In genomic region chr17:71022841-71023240, GRCm38 (mm10) we compare ENCODE assay signal across 31 mouse cellular contexts. TPM values are rescaled to one million over a fixed set of nuclear protein-coding genes. Genes with fewer than 3 reads are reported as not detected.
DNase-seq lines count a peak whose midpoint lies in the region; ATAC-seq lines count a peak whose summit lies in the region.
"Had no signal": no experiment of that assay in that cellular context is flagged by ENCODE, and none has a peak within 500 bp of the region (broad histone marks: within the 10 kb centered on the region; RNA-seq: fewer than 3 reads in every experiment).

No protein-coding gene starts in this region.

- peaks cover 53% of the 10 kb centered on the region for H3K36me3 ChIP-seq in heart, embryonic 14.5 days (ENCODE audit: control insufficient read depth, insufficient read depth, low read length)
- H3K36me3 ChIP-seq in embryonic facial prominence, embryonic 10.5 days (replicated peaks) = no peaks in the 10 kb centered on the region
- no peaks in the 10 kb centered on the region for H3K36me3 ChIP-seq in limb, embryonic 10.5 days
- H3K36me3 ChIP-seq in forebrain, embryonic 16.5 days (ENCODE audit: control insufficient read depth, insufficient read depth) = no peaks in the 10 kb centered on the region
- H3K36me3 ChIP-seq: embryonic facial prominence, embryonic 15.5 days; hindbrain, embryonic 10.5 days; hindbrain, embryonic 15.5 days; limb, embryonic 13.5 days had no signal

- 72% methylated on average over 13 of the region's 13 CpGs for WGBS in heart, embryonic 14.5 days
- WGBS in embryonic facial prominence, embryonic 10.5 days = 87% methylated on average over 13 of the region's 13 CpGs
- 90% methylated on average over 13 of the region's 13 CpGs for WGBS in limb, embryonic 10.5 days
- WGBS in forebrain, embryonic 16.5 days = 91% methylated on average over 13 of the region's 13 CpGs

- peak overlapping the region in 1 of 2 experiments; percentile 4; a peak in 1 of 4 replicates for H3K4me3 ChIP-seq in heart, embryonic 14.5 days (ENCODE audit: control insufficient read depth in 1 of 2, insufficient read depth in 1 of 2, low read depth in 1 of 2, low read length in 2 of 2)
- H3K4me3 ChIP-seq in embryonic facial prominence, embryonic 10.5 days = no peak overlapping the region
- no peak overlapping the region for H3K4me3 ChIP-seq in limb, embryonic 10.5 days
- no peak overlapping the region for H3K4me3 ChIP-seq in forebrain, embryonic 16.5 days (replicated peaks; ENCODE audit: low read length)
- H3K4me3 ChIP-seq: embryonic facial prominence, embryonic 15.5 days; forebrain, embryonic 13.5 days; hindbrain, embryonic 10.5 days; hindbrain, embryonic 15.5 days; layer of hippocampus, adult 2 months; left cerebral cortex, adult 2 months; limb, embryonic 13.5 days had no signal

- intact Hi-C loops in heart, postnatal 25 days (cut with DNase I) = no loop called here

- H3K27me3 ChIP-seq in heart, embryonic 14.5 days (ENCODE audit: control insufficient read depth, insufficient read depth, low read length) = no peaks in the 10 kb centered on the region
- no peaks in the 10 kb centered on the region for H3K27me3 ChIP-seq in embryonic facial prominence, embryonic 10.5 days (replicated peaks; ENCODE audit: low read depth, poor library complexity, severe bottlenecking)
- H3K27me3 ChIP-seq in limb, embryonic 10.5 days (ENCODE audit: low read depth, poor library complexity, severe bottlenecking) = no peaks in the 10 kb centered on the region
- H3K27me3 ChIP-seq in forebrain, embryonic 16.5 days (replicated peaks; ENCODE audit: control insufficient read depth, insufficient read depth, low read length) = no peaks in the 10 kb centered on the region
- H3K27me3 ChIP-seq: embryonic facial prominence, embryonic 15.5 days; forebrain, embryonic 13.5 days; hindbrain, embryonic 15.5 days; limb, embryonic 13.5 days; Patski had no signal

- H3K27ac ChIP-seq in heart, embryonic 14.5 days (replicated peaks in 1 of 2; ENCODE audit: control insufficient read depth in 1 of 2, insufficient read depth in 1 of 2, low read depth in 2 of 2, low read length in 2 of 2) = 0 out of 4 replicates have a peak overlapping the region, but pooled peaks of 1 of the 2 experiments have one; percentile 33
- H3K27ac ChIP-seq in embryonic facial prominence, embryonic 10.5 days (replicated peaks) = 0 out of 2 replicates have a peak overlapping the region, but pooled peaks have one; percentile 10
- H3K27ac ChIP-seq in limb, embryonic 10.5 days = peak overlapping the region; percentile 43; the same call in 1 of the 2 replicates
- H3K27ac ChIP-seq in forebrain, embryonic 16.5 days (ENCODE audit: low read length) = no peak overlapping the region
- H3K27ac ChIP-seq: embryonic facial prominence, embryonic 15.5 days; forebrain, embryonic 13.5 days; hindbrain, embryonic 10.5 days; hindbrain, embryonic 15.5 days; layer of hippocampus, adult 2 months; left cerebral cortex, adult 2 months; limb, embryonic 13.5 days; stomach, postnatal 0 days had no signal

- peak overlapping the region; percentile 68 for H3K4me2 ChIP-seq in heart, embryonic 14.5 days (ENCODE audit: low read length)
- no peak overlapping the region for H3K4me2 ChIP-seq in forebrain, embryonic 16.5 days (ENCODE audit: low read length)
- H3K4me2 ChIP-seq: embryonic facial prominence, embryonic 15.5 days; forebrain, embryonic 13.5 days; hindbrain, embryonic 15.5 days; limb, embryonic 13.5 days; liver, embryonic 11.5 days; midbrain, embryonic 11.5 days had no signal

- peaks cover 18 to 53% of the 10 kb centered on the region in 2 experiments for H3K4me1 ChIP-seq in heart, embryonic 14.5 days (ENCODE audit: control insufficient read depth in 2 of 2, insufficient read depth in 2 of 2, low read length in 2 of 2)
- H3K4me1 ChIP-seq in embryonic facial prominence, embryonic 10.5 days = peaks cover 19% of the 10 kb centered on the region
- H3K4me1 ChIP-seq in limb, embryonic 10.5 days = peaks cover 22% of the 10 kb centered on the region
- no peaks in the 10 kb centered on the region for H3K4me1 ChIP-seq in forebrain, embryonic 16.5 days (replicated peaks; ENCODE audit: control insufficient read depth, insufficient read depth, low read length)

- no peak for ATAC-seq in heart, embryonic 14.5 days (ENCODE audit: insufficient number of reproducible peaks, insufficient read depth, low FRiP score, low read depth)
- ATAC-seq in forebrain, embryonic 16.5 days = no peak
- ATAC-seq: forebrain, embryonic 13.5 days; inflammation-experienced regulatory T-cells, adult 6 months; midbrain, embryonic 16.5 days; Patski had no signal

- H3K9me3 ChIP-seq in heart, embryonic 14.5 days (ENCODE audit: control insufficient read depth, low read length) = no peaks in the 10 kb centered on the region
- no peaks in the 10 kb centered on the region for H3K9me3 ChIP-seq in embryonic facial prominence, embryonic 10.5 days
- no peaks in the 10 kb centered on the region for H3K9me3 ChIP-seq in limb, embryonic 10.5 days (replicated peaks)
- H3K9me3 ChIP-seq in forebrain, embryonic 16.5 days (ENCODE audit: control insufficient read depth, low read length) = no peaks in the 10 kb centered on the region
- H3K9me3 ChIP-seq: embryonic facial prominence, embryonic 15.5 days; forebrain, embryonic 13.5 days; hindbrain, embryonic 10.5 days; hindbrain, embryonic 15.5 days; limb, embryonic 13.5 days had no signal

- H3K9ac ChIP-seq in heart, embryonic 14.5 days (ENCODE audit: low read length) = peak overlapping the region; percentile 93; the same call in 1 of the 2 replicates
- H3K9ac ChIP-seq in forebrain, embryonic 16.5 days (replicated peaks; ENCODE audit: low read depth, low read length) = no peak overlapping the region
- H3K9ac ChIP-seq: embryonic facial prominence, embryonic 15.5 days; forebrain, embryonic 13.5 days; hindbrain, embryonic 15.5 days; limb, embryonic 13.5 days had no signal

- peak; percentile 86 for DNase-seq in heart, adult 11 months
- no peak for DNase-seq in heart, postnatal 25 days (ENCODE audit: low spot score)
- no peak for DNase-seq in heart, adult 9 months (ENCODE audit: low spot score in 2 of 2)
- DNase-seq in embryonic facial prominence, embryonic 10.5 days (ENCODE audit: low spot score) = no peak
- no peak for DNase-seq in limb, embryonic 10.5 days (ENCODE audit: low spot score)
- DNase-seq: adrenal gland, postnatal 14 days; cerebellum, adult 11 months; cerebellum, adult 9-10 months; cerebellum, postnatal 36 days; kidney, adult 2 months; kidney, postnatal 36 days; lung, postnatal 36 days; right cerebral cortex, adult 18-20 months; right cerebral cortex, postnatal 4 days; thymus, adult 18-20 months; thymus, postnatal 25 days had no signal

RNA-seq across cellular contexts. Expression of gene Myl12a, which starts 20.2 kb away (rescaled TPM):
- 100 to 1,000 TPM; 944 to 988 TPM for total RNA-seq in heart, postnatal 25 days (2021)
- polyA plus RNA-seq in heart, embryonic 14.5 days (2014; fragmentation: Nextera tagmentation; extraction: Ambion mirVana) = 746 and 761 TPM in 2 replicates
- 439 and 451 TPM in 2 replicates for polyA plus RNA-seq in embryonic facial prominence, embryonic 10.5 days (2016; fragmentation: Nextera tagmentation; extraction: Ambion mirVana)
- polyA plus RNA-seq in limb, embryonic 10.5 days (2016; fragmentation: Nextera tagmentation; extraction: Ambion mirVana) = 478 and 483 TPM in 2 replicates
- polyA plus RNA-seq in forebrain, embryonic 16.5 days (2015; fragmentation: Nextera tagmentation; extraction: Ambion mirVana) = 110 and 142 TPM in 2 replicates

RNA-seq across cellular contexts. Expression of gene Myom1, which starts 20.4 kb away (rescaled TPM):
- total RNA-seq in heart, postnatal 25 days (2021) = 1,000 to 10,000 TPM; 1,192 to 1,218 TPM
- 273 and 300 TPM in 2 replicates for polyA plus RNA-seq in heart, embryonic 14.5 days (2014; fragmentation: Nextera tagmentation; extraction: Ambion mirVana)
- polyA plus RNA-seq in embryonic facial prominence, embryonic 10.5 days (2016; fragmentation: Nextera tagmentation; extraction: Ambion mirVana) = 2.5 and 3.4 TPM in 2 replicates
- 2.5 and 4.2 TPM in 2 replicates for polyA plus RNA-seq in limb, embryonic 10.5 days (2016; fragmentation: Nextera tagmentation; extraction: Ambion mirVana)
- 0.77 and 1.3 TPM in 2 replicates for polyA plus RNA-seq in forebrain, embryonic 16.5 days (2015; fragmentation: Nextera tagmentation; extraction: Ambion mirVana)

Comparison
In these comparisons a context has a peak if more than half of its experiments do, and no peak if none do; other contexts are left out.
1. RNA of gene Myom1, which starts 20.4 kb away (polyA plus RNA-seq): 273 to 300 TPM in heart, embryonic 14.5 days; 2.5 to 4.2 TPM in limb, embryonic 10.5 days, 2.5 to 3.4 TPM in embryonic facial prominence, embryonic 10.5 days and 0.77 to 1.3 TPM in forebrain, embryonic 16.5 days; every median in the first group is over 10 times any median in the second.